Comparison of ENCODE assay signal across 16 mouse cellular contexts in genomic region chr11:85948765-85949164, GRCm38 (mm10).
"Had no signal": no experiment of that assay in that cellular context is flagged by ENCODE, and none has a peak within 500 bp of the region (broad histone marks: within the 10 kb centered on the region; RNA-seq: fewer than 3 reads in every experiment).

No protein-coding gene starts in this region.

- H3K9me3 ChIP-seq: neural tube, embryonic 13.5 days; neural tube, embryonic 15.5 days; stomach, embryonic 15.5 days had no signal

- H3K9ac ChIP-seq: neural tube, embryonic 13.5 days; neural tube, embryonic 15.5 days; stomach, embryonic 15.5 days had no signal

- DNase-seq: retina, postnatal 1 day; right cerebral cortex, adult 18-20 months; right cerebral cortex, postnatal 14 days; right cerebral cortex, postnatal 25 days; right cerebral cortex, postnatal 4 days; spleen, adult 18-20 months; thymus, adult 18-20 months; thymus, adult 2 months; thymus, postnatal 14 days; thymus, postnatal 25 days; thymus, postnatal 36 days; thymus, postnatal 4 days had no signal

- H3K4me3 ChIP-seq: neural tube, embryonic 13.5 days; neural tube, embryonic 15.5 days; stomach, embryonic 15.5 days had no signal

- H3K36me3 ChIP-seq: neural tube, embryonic 13.5 days; neural tube, embryonic 15.5 days; stomach, embryonic 15.5 days had no signal

- H3K4me1 ChIP-seq: neural tube, embryonic 13.5 days; neural tube, embryonic 15.5 days; stomach, embryonic 15.5 days had no signal

- H3K4me2 ChIP-seq: neural tube, embryonic 13.5 days; neural tube, embryonic 15.5 days; stomach, embryonic 15.5 days had no signal

- H3K27me3 ChIP-seq: neural tube, embryonic 13.5 days; neural tube, embryonic 15.5 days; stomach, embryonic 15.5 days had no signal

- H3K27ac ChIP-seq: neural tube, embryonic 13.5 days; neural tube, embryonic 15.5 days; stomach, embryonic 15.5 days; stomach, postnatal 0 days had no signal
